Mouse (Mus musculus) CH12.LX (cell line): ENCODE results near the gene Gm15319.
"Not testable (repeated sequence)": the region's sequence is repeated elsewhere in the genome, so short reads cannot be mapped to it uniquely, and the experiment has no call there.

ENCODE experiments used
- KAT2A ChIP-seq: IDR thresholded peaks from 2 replicates; pipeline ENCODE4 v1.6.1; 2012; ENCODE audit warnings: low read length, improper control_type of control experiment, inconsistent platforms; ENCODE audit not compliant: insufficient replicate concordance
- POLR2AphosphoS2 ChIP-seq: IDR thresholded peaks from 2 replicates; pipeline ENCODE4 v1.6.1; 2011; ENCODE audit warnings: low read depth, low read length, improper control_type of control experiment
- SIN3A ChIP-seq: IDR thresholded peaks from 2 replicates; pipeline ENCODE4 v1.6.1; 2012; ENCODE audit warnings: low read length, improper control_type of control experiment, inconsistent platforms
- UBTF ChIP-seq: IDR thresholded peaks from 2 replicates; pipeline ENCODE4 v1.6.1; 2012; ENCODE audit warnings: low read depth, mild to moderate bottlenecking, inconsistent platforms, low read length, improper control_type of control experiment, moderate library complexity

- not testable (repeated sequence) for TF ChIP-seq UBTF, POLR2AphosphoS2, SIN3A, KAT2A
These were observed 22.0 kb upstream of the Gm15319 start for GRCm38 (mm10) chr8:20384990-20385389.
